Mouse (Mus musculus) lung, postnatal 0 days (tissue): Measurements from ENCODE around the gene Tcp1. TPM values are rescaled to one million over a fixed set of nuclear protein-coding genes. Genes with fewer than 3 reads are reported as not detected.

ENCODE experiments used
- ATAC-seq: fragments of 200-750 bp; cut with Nextera tagmentation; 2 replicates; pipeline ENCODE4 v1.8.0; 2017; ENCODE audit warnings: moderate library complexity
- DNase-seq: peaks from one replicate; pipeline ENCODE4 v3.0.0-alpha.2; 2016; ENCODE audit warnings: low spot score
- H3K27ac ChIP-seq: fragments of 300-500 bp; sonication (generic); 2 replicates; pipeline ENCODE4 v1.5.1; 2014; ENCODE audit warnings: antibody characterized with exemption, mild to moderate bottlenecking, low read length, mixed read lengths
- H3K27me3 ChIP-seq: fragments of 300-500 bp; sonication (generic); replicated peaks from 2 replicates; pipeline ENCODE4 v1.6.1; 2014; ENCODE audit warnings: low read length, mixed read lengths; ENCODE audit not compliant: insufficient read depth
- H3K36me3 ChIP-seq: fragments of 300-500 bp; sonication (generic); 2 replicates; pipeline ENCODE4 v1.6.1; 2014; ENCODE audit warnings: low read length, mixed read lengths; ENCODE audit not compliant: insufficient read depth
- H3K4me1 ChIP-seq: fragments of 300-500 bp; sonication (generic); 2 replicates; pipeline ENCODE4 v1.6.1; 2014; ENCODE audit warnings: antibody characterized with exemption, low read depth, low read length, mixed read lengths; ENCODE audit not compliant: insufficient read depth
- H3K4me2 ChIP-seq: fragments of 300-500 bp; sonication (generic); replicated peaks from 2 replicates; pipeline ENCODE4 v1.6.1; 2014; ENCODE audit warnings: low read depth, mild to moderate bottlenecking, low read length, moderate library complexity, mixed read lengths
- H3K4me3 ChIP-seq: fragments of 300-500 bp; sonication (generic); 2 replicates; pipeline ENCODE4 v1.5.1; 2014; ENCODE audit warnings: low read depth, low read length
- H3K9ac ChIP-seq: fragments of 300-500 bp; sonication (generic); replicated peaks from 2 replicates; pipeline ENCODE4 v1.6.1; 2014; ENCODE audit warnings: low read depth, mild to moderate bottlenecking
- H3K9me3 ChIP-seq: fragments of 300-500 bp; sonication (generic); 2 replicates; pipeline ENCODE4 v1.6.1; 2016; ENCODE audit warnings: low read length, mixed read lengths
- CTCF ChIP-seq: IDR thresholded peaks from 2 replicates; pipeline ENCODE4 v1.5.1; 2016; ENCODE audit warnings: antibody characterized with exemption, mild to moderate bottlenecking
- EP300 ChIP-seq: IDR thresholded peaks from 2 replicates; pipeline ENCODE4 v1.6.1; 2016; ENCODE audit warnings: antibody characterized with exemption, mild to moderate bottlenecking, control low read depth
- WGBS: fragments of 180-500 bp; shearing (Covaris S2); extraction: QIAGEN DNeasy Blood & Tissue Kit; methylation state at CpG from one replicate; pipeline ENCODE4 v1.1.7; 2014; 5-methylcytosine and 5-hydroxymethylcytosine counted together
- polyA plus RNA-seq: library from polyadenylated mRNA; unstranded; fragments of >200 nt; fragmentation: Nextera tagmentation; extraction: Ambion mirVana; gene quantifications from 2 replicates; pipeline ENCODE4 v1.2.1, GENCODE M21; 2015

Tcp1 gene
- polyA plus RNA-seq, 1 experiment from 2014 or later = 155 TPM

- Histone ChIP-seq H3K4me2 (peak within 1 kb of the TSS; percentile 59), H3K4me1 (peaks cover 3% of the 10 kb centered on the region; the same call in 1 of the 2 replicates), H3K9me3 (no peaks in the 10 kb centered on the region), H3K36me3 (no peaks in the 10 kb centered on the region), H3K9ac (peak within 1 kb of the TSS; percentile 45; the same call in 1 of the 2 replicates), H3K4me3 (peak within 1 kb of the TSS; percentile 64), H3K27ac (peak within 1 kb of the TSS; percentile 71), H3K27me3 (no peaks in the 10 kb centered on the region)
- 2% methylated on average over 29 of the region's 42 CpGs for WGBS
- DNase-seq = peak; percentile 95
- TF ChIP-seq CTCF = no peak
- TF ChIP-seq EP300 = no peak
- ATAC-seq = peak; percentile 98
Observed at GRCm38 (mm10) chr17:12960331-12960873, 44.9 kb downstream of the Tcp1 start, which contains the start of gene Acat2. Gene Acat2 (minus strand): TSS chr17:12960747.

DNA sequence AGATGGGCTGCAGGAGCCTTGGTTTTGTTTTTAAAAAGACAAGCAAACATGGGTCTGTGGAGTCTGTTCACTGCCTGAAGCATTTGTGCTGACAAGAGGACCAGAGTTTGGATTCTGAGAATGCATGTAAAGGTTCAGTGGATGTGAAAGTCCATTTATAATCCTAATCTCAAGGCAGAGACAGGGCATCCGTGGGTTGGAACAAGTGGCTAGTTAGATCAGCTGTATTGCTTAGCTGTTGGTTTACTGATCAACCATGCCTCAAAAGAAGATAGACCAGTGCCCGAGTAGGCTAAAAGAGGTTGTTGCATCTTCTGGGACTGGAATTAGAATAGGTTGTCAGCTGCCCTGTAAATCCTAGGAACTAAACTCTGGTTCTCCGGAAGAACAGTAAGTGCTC is 48.0 kb downstream of the Tcp1 start:
- no peak overlapping the region for H3K4me2 ChIP-seq
- ATAC-seq = no peak
- TF ChIP-seq EP300 (no peak), CTCF (no peak)
- no peaks in the 10 kb centered on the region for H3K27me3 ChIP-seq
- H3K27ac ChIP-seq = peak overlapping the region; percentile 32
- peaks cover 3% of the 10 kb centered on the region; the same call in 1 of the 2 replicates for H3K4me1 ChIP-seq
- no peaks in the 10 kb centered on the region for H3K36me3 ChIP-seq
- WGBS = 52% methylated on average over 3 of the region's 3 CpGs
- H3K9ac ChIP-seq = no peak overlapping the region
- no peak for DNase-seq
- H3K9me3 ChIP-seq = no peaks in the 10 kb centered on the region
- H3K4me3 ChIP-seq = no peak overlapping the region

DNA sequence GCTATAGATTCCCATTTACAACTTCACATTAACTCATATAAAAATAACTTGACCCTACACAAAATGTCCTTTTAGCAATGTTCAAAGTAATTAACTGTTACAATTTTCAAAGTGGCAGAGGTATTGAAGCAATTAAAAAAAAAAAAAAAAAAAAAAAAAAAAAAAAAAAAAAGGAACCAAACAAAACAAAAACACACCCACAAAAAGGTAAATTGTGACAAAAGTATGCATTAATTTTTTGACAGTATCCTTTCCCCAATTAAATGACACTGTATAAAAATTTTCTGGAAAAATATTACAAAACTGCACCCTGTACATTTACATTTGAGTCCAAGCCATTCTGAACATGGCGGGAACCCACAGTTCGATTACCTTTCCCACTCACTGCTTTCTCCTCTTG is 51.7 kb downstream of the Tcp1 start:
- no peaks in the 10 kb centered on the region for H3K36me3 ChIP-seq
- H3K9me3 ChIP-seq = no peaks in the 10 kb centered on the region

GRCm38 (mm10) chr17:12973851-12974250 is 58.4 kb downstream of the Tcp1 start:
- 73% methylated on average over 2 of the region's 2 CpGs for WGBS
- Histone ChIP-seq H3K27ac (no peak overlapping the region), H3K4me2 (no peak overlapping the region), H3K4me1 (no peaks in the 10 kb centered on the region), H3K36me3 (peaks cover 18% of the 10 kb centered on the region; the same call in 1 of the 2 replicates), H3K9me3 (no peaks in the 10 kb centered on the region), H3K27me3 (no peaks in the 10 kb centered on the region), H3K9ac (no peak overlapping the region), H3K4me3 (no peak overlapping the region)
- TF ChIP-seq EP300 = no peak
- no peak for TF ChIP-seq CTCF
- no peak for ATAC-seq
- DNase-seq = no peak

More for the DNA sequence above, 51.7 kb downstream of the Tcp1 start:
- Histone ChIP-seq H3K4me1 (no peaks in the 10 kb centered on the region; the same call in 1 of the 2 replicates), H3K4me3 (no peak overlapping the region), H3K9ac (no peak overlapping the region), H3K4me2 (no peak overlapping the region), H3K27me3 (no peaks in the 10 kb centered on the region), H3K27ac (no peak overlapping the region)
- ATAC-seq (no peak), DNase-seq (no peak)
- no peak for TF ChIP-seq CTCF
- no peak for TF ChIP-seq EP300
- 89% methylated on average over 2 of the region's 2 CpGs for WGBS

Other genes with a start within 250 kb of the Tcp1 start
- 1.6 and 3.2 TPM in 2 replicates for gene Slc22a1, start 239.9 kb upstream of the Tcp1 start, polyA plus RNA-seq
- 26.7 and 27.9 TPM in 2 replicates for gene Igf2r, start 146.0 kb upstream of the Tcp1 start, polyA plus RNA-seq
- gene Mas1, start 47.6 kb upstream of the Tcp1 start, polyA plus RNA-seq = 0.14 and 0.54 TPM in 2 replicates
- not detected in 2 replicates for gene Mrgprh, start 39.7 kb upstream of the Tcp1 start, polyA plus RNA-seq
- gene Pnldc1, start 5.5 kb upstream of the Tcp1 start, polyA plus RNA-seq = 0.51 and 0.75 TPM in 2 replicates
- gene Mrpl18, start 644 bp downstream of the Tcp1 start, polyA plus RNA-seq = 70.2 and 72.9 TPM in 2 replicates
- 0.21 and 0.39 TPM in 2 replicates for gene Acat3, start 24.9 kb downstream of the Tcp1 start, polyA plus RNA-seq
- 42.8 and 46.0 TPM in 2 replicates for gene Acat2, start 45.0 kb downstream of the Tcp1 start, polyA plus RNA-seq
- 127 and 131 TPM in 2 replicates for gene Wtap, start 78.5 kb downstream of the Tcp1 start, polyA plus RNA-seq
- gene Sod2, start 91.1 kb downstream of the Tcp1 start, polyA plus RNA-seq = 195 and 289 TPM in 2 replicates
- gene Gpr31b, start 136.6 kb downstream of the Tcp1 start, polyA plus RNA-seq = not detected in 2 replicates
- 0.18 and 0.23 TPM in 2 replicates for gene Tcp10b, start 145.4 kb downstream of the Tcp1 start, polyA plus RNA-seq
- not detected in 2 replicates for gene Unc93a, start 216.1 kb downstream of the Tcp1 start, polyA plus RNA-seq